16 mouse cellular contexts compared by ENCODE assay signal in genomic region chr13:70464996-70465395, GRCm38 (mm10).
"Had no signal": no experiment of that assay in that cellular context is flagged by ENCODE, and none has a peak within 500 bp of the region (broad histone marks: within the 10 kb centered on the region; RNA-seq: fewer than 3 reads in every experiment).

No protein-coding gene starts in this region.

- H3K9me3 ChIP-seq: liver, embryonic 13.5 days; midbrain, embryonic 12.5 days; neural tube, embryonic 12.5 days had no signal

- H3K4me1 ChIP-seq: liver, embryonic 13.5 days; midbrain, embryonic 12.5 days; neural tube, embryonic 12.5 days had no signal

- H3K9ac ChIP-seq: liver, embryonic 13.5 days; liver, postnatal 0 days; midbrain, embryonic 12.5 days; neural tube, embryonic 12.5 days had no signal

- H3K4me2 ChIP-seq: liver, embryonic 13.5 days; midbrain, embryonic 12.5 days; neural tube, embryonic 12.5 days had no signal

- H3K4me3 ChIP-seq: liver, embryonic 13.5 days; midbrain, embryonic 12.5 days; neural tube, embryonic 12.5 days had no signal

- ATAC-seq: liver, postnatal 0 days had no signal

- H3K27ac ChIP-seq: kidney, postnatal 0 days; liver, embryonic 13.5 days; midbrain, embryonic 12.5 days; neural tube, embryonic 12.5 days had no signal

- DNase-seq: kidney, adult 9 months; kidney, postnatal 36 days; layer of hippocampus, adult 9-11 months; layer of hippocampus, postnatal 36 days; liver; liver, embryonic 13.5 days; liver, postnatal 0 days; lung, postnatal 4 days; retina, postnatal 1 day; right cerebral cortex, postnatal 4 days; spleen, adult 18-20 months; thymus, adult 18-20 months; thymus, postnatal 14 days had no signal

- H3K36me3 ChIP-seq: liver, embryonic 13.5 days; midbrain, embryonic 12.5 days; neural tube, embryonic 12.5 days had no signal

- H3K27me3 ChIP-seq: liver, embryonic 13.5 days; midbrain, embryonic 12.5 days; neural tube, embryonic 12.5 days had no signal
